Mouse (Mus musculus) limb, embryonic 14.5 days (tissue): ENCODE data around the gene Fmo5. TPM values are rescaled to one million over a fixed set of nuclear protein-coding genes. Genes with fewer than 3 reads are reported as not detected.
A peak's percentile ranks its signal among the peaks of the same experiment; 100 is the strongest.

Experiments
- ATAC-seq: fragments of 200-750 bp; cut with Nextera tagmentation; 2 replicates; pipeline ENCODE4 v1.8.0; 2017; ENCODE audit warnings: low read depth, moderate number of reproducible peaks, moderate TSS enrichment; ENCODE audit not compliant: low FRiP score
- DNase-seq: peaks from one replicate; pipeline ENCODE4 v3.0.0-alpha.2; 2015; ENCODE audit warnings: low spot score
- H3K27ac ChIP-seq: fragments of 300-500 bp; sonication (generic); replicated peaks from 2 replicates; pipeline ENCODE4 v1.5.1; 2014; ENCODE audit warnings: low read depth, mild to moderate bottlenecking, low read length, moderate library complexity, mixed read lengths
- H3K27me3 ChIP-seq: fragments of 300-500 bp; sonication (generic); 2 replicates; pipeline ENCODE4 v1.6.1; 2014; ENCODE audit warnings: low read length, mixed read lengths; ENCODE audit not compliant: control insufficient read depth, insufficient read depth
- H3K36me3 ChIP-seq: fragments of 300-500 bp; sonication (generic); 2 replicates; pipeline ENCODE4 v1.6.1; 2014; ENCODE audit warnings: mild to moderate bottlenecking, low read length, moderate library complexity, mixed read lengths; ENCODE audit not compliant: control insufficient read depth, insufficient read depth
- H3K4me1 ChIP-seq: fragments of 300-500 bp; sonication (generic); 2 replicates; pipeline ENCODE4 v1.6.1; 2014; ENCODE audit warnings: antibody characterized with exemption, low read length, mixed read lengths; ENCODE audit not compliant: control insufficient read depth, insufficient read depth
- H3K4me2 ChIP-seq: fragments of 300-500 bp; sonication (generic); replicated peaks from 2 replicates; pipeline ENCODE4 v1.6.1; 2014; ENCODE audit warnings: low read depth, mild to moderate bottlenecking, low read length, moderate library complexity; ENCODE audit not compliant: severe bottlenecking
- H3K4me3 ChIP-seq: fragments of 300-500 bp; sonication (generic); replicated peaks from 2 replicates; pipeline ENCODE4 v1.5.1; 2014; ENCODE audit warnings: low read length
- H3K9ac ChIP-seq: fragments of 300-500 bp; sonication (generic); 2 replicates; pipeline ENCODE4 v1.6.1; 2014; ENCODE audit warnings: mild to moderate bottlenecking, low read depth, low read length, moderate library complexity; ENCODE audit not compliant: severe bottlenecking
- H3K9me3 ChIP-seq: fragments of 300-500 bp; sonication (generic); 2 replicates; pipeline ENCODE4 v1.6.1; 2016; ENCODE audit warnings: low read length; ENCODE audit not compliant: control insufficient read depth
- POLR2A ChIP-seq: fragments of 200-500 bp; IDR thresholded peaks from 2 replicates; pipeline ENCODE4 v1.8.0; 2012; ENCODE audit warnings: inconsistent platforms, mild to moderate bottlenecking, moderate library complexity, borderline replicate concordance; ENCODE audit not compliant: insufficient read depth, insufficient read length; ENCODE audit errors: extremely low read depth
- WGBS: fragments of 180-500 bp; shearing (Covaris S2); extraction: QIAGEN DNeasy Blood & Tissue Kit; methylation state at CpG from one replicate; pipeline ENCODE4 v1.1.7; 2014; 5-methylcytosine and 5-hydroxymethylcytosine counted together
- polyA plus RNA-seq, 2 experiments: library from polyadenylated mRNA; depleted of rRNA in 1 of 2; stranded (reverse) in 1 of 2; unstranded in 1 of 2; fragments of >200 nt; fragmentation: Nextera tagmentation in 1 of 2; extraction: Ambion mirVana in 1 of 2; gene quantifications; 2 replicates each; pipeline versions ENCODE4 v1.2.1 to v1.2.3; 2012 to 2014

Gene Fmo5
- polyA plus RNA-seq, 2 experiments, result 2.3 to 2.8 TPM

- H3K4me1 ChIP-seq, result peaks cover 3% of the 10 kb centered on the region; the same call in 1 of the 2 replicates
- H3K9me3 ChIP-seq, result no peaks in the 10 kb centered on the region
- no peaks in the 10 kb centered on the region for H3K36me3 ChIP-seq
- peak within 1 kb of the TSS; percentile 88 for H3K9ac ChIP-seq
- 0% methylated on average over 46 of the region's 56 CpGs for WGBS
- ATAC-seq (peak; percentile 94), DNase-seq (peak; percentile 86)
- peak within 1 kb of the TSS; percentile 78 for H3K4me3 ChIP-seq
- TF ChIP-seq POLR2A, result 0 out of 2 replicates have a peak, but pooled peaks have one; percentile 38
- H3K4me2 ChIP-seq, result peak within 1 kb of the TSS; percentile 60
- peak within 1 kb of the TSS; percentile 91 for H3K27ac ChIP-seq
- no peaks in the 10 kb centered on the region for H3K27me3 ChIP-seq
Observed at GRCm38 (mm10) chr3:97609845-97610410, 18.7 kb upstream of the Fmo5 start, which contains the start of gene Chd1l. Gene Chd1l, minus strand, starts transcription at chr3:97610203.

GRCm38 (mm10) chr3:97611021-97611420 lies 17.6 kb upstream of the Fmo5 start:
- Histone ChIP-seq H3K9ac (no peak overlapping the region), H3K36me3 (no peaks in the 10 kb centered on the region), H3K4me2 (no peak overlapping the region), H3K4me1 (peaks cover 3% of the 10 kb centered on the region; the same call in 1 of the 2 replicates), H3K9me3 (no peaks in the 10 kb centered on the region), H3K27me3 (no peaks in the 10 kb centered on the region), H3K27ac (no peak overlapping the region), H3K4me3 (no peak overlapping the region)
- WGBS, result 88% methylated on average over 6 of the region's 6 CpGs
- ATAC-seq (no peak), DNase-seq (no peak)
- no peak for TF ChIP-seq POLR2A

- no peak overlapping the region for H3K9ac ChIP-seq
- H3K27ac ChIP-seq, result no peak overlapping the region
- H3K27me3 ChIP-seq, result no peaks in the 10 kb centered on the region
- ATAC-seq (no peak), DNase-seq (no peak)
- H3K4me2 ChIP-seq, result no peak overlapping the region
- 21% methylated on average over 1 of the region's 1 CpGs for WGBS
- TF ChIP-seq POLR2A, result no peak
- no peak overlapping the region for H3K4me3 ChIP-seq
- no peaks in the 10 kb centered on the region for H3K36me3 ChIP-seq
- no peaks in the 10 kb centered on the region for H3K4me1 ChIP-seq
- H3K9me3 ChIP-seq, result no peaks in the 10 kb centered on the region
Observed at GRCm38 (mm10) chr3:97615154-97615553, 13.4 kb upstream of the Fmo5 start.

GRCm38 (mm10) chr3:97615933-97616332 lies 12.7 kb upstream of the Fmo5 start:
- no peak for TF ChIP-seq POLR2A
- H3K9me3 ChIP-seq, result no peaks in the 10 kb centered on the region
- H3K4me2 ChIP-seq, result no peak overlapping the region
- no peaks in the 10 kb centered on the region for H3K27me3 ChIP-seq
- no peak for DNase-seq
- H3K9ac ChIP-seq, result no peak overlapping the region
- no peak overlapping the region for H3K27ac ChIP-seq
- 86% methylated on average over 4 of the region's 4 CpGs for WGBS
- H3K36me3 ChIP-seq, result no peaks in the 10 kb centered on the region
- H3K4me3 ChIP-seq, result no peak overlapping the region
- no peaks in the 10 kb centered on the region for H3K4me1 ChIP-seq
- ATAC-seq, result no peak

- no peaks in the 10 kb centered on the region for H3K4me1 ChIP-seq
- no peak for TF ChIP-seq POLR2A
- WGBS, result 95% methylated on average over 17 of the region's 19 CpGs
- H3K9me3 ChIP-seq, result no peaks in the 10 kb centered on the region
- no peak for DNase-seq
- no peak overlapping the region for H3K27ac ChIP-seq
- H3K27me3 ChIP-seq, result no peaks in the 10 kb centered on the region
- H3K36me3 ChIP-seq, result no peaks in the 10 kb centered on the region
- H3K9ac ChIP-seq, result no peak overlapping the region
- H3K4me2 ChIP-seq, result no peak overlapping the region
- H3K4me3 ChIP-seq, result no peak overlapping the region
- no peak for ATAC-seq
Observed at GRCm38 (mm10) chr3:97617091-97617825, 11.3 kb upstream of the Fmo5 start.
